In genomic region chr17:34477238-34478013, GRCm38 (mm10) we compare ENCODE assay signal across 18 mouse cellular contexts. TPM values are rescaled to one million over a fixed set of nuclear protein-coding genes. Genes with fewer than 3 reads are reported as not detected.
"Had no signal": no experiment of that assay in that cellular context is flagged by ENCODE, and none has a peak within 500 bp of the region (broad histone marks: within the 10 kb centered on the region; RNA-seq: fewer than 3 reads in every experiment).

Btnl4 (minus strand) TSS chr17:34477318.

RNA-seq across cellular contexts. Expression of gene Btnl4, which starts in this region (rescaled TPM):
- polyA plus RNA-seq: gonadal fat pad, adult 2 months; heart, adult 2 months; heart, embryonic 11.5 days; heart, embryonic 13.5 days; heart, embryonic 15.5 days; heart, postnatal 0 days; hindbrain, embryonic 11.5 days; hindbrain, embryonic 13.5 days; hindbrain, embryonic 15.5 days; hindbrain, postnatal 0 days; kidney, adult 2 months; kidney, embryonic 15.5 days; kidney, postnatal 0 days; limb, embryonic 10.5 days; limb, embryonic 12.5 days; limb, embryonic 14.5 days; liver, embryonic 11.5 days; liver, embryonic 13.5 days had no signal
